Mouse (Mus musculus) embryonic facial prominence, embryonic 14.5 days (tissue): Measurements from ENCODE around the gene Fry. TPM values are rescaled to one million over a fixed set of nuclear protein-coding genes. Genes with fewer than 3 reads are reported as not detected.

Source experiments
- ATAC-seq: fragments of 200-750 bp; cut with Nextera tagmentation; 2 replicates; pipeline ENCODE4 v1.8.0; 2017; ENCODE audit warnings: low read depth, moderate number of reproducible peaks, moderate TSS enrichment
- DNase-seq: peaks from one replicate; pipeline ENCODE4 v3.0.0-alpha.2; 2015; ENCODE audit warnings: low spot score
- H3K27ac ChIP-seq: fragments of 300-500 bp; sonication (generic); replicated peaks from 2 replicates; pipeline ENCODE4 v1.5.1; 2014; ENCODE audit warnings: low read depth, mild to moderate bottlenecking, low read length, moderate library complexity
- H3K27me3 ChIP-seq: fragments of 300-500 bp; sonication (generic); replicated peaks from 2 replicates; pipeline ENCODE4 v1.6.1; 2014; ENCODE audit warnings: low read length; ENCODE audit not compliant: control insufficient read depth, insufficient read depth
- H3K36me3 ChIP-seq: fragments of 300-500 bp; sonication (generic); 2 replicates; pipeline ENCODE4 v1.6.1; 2014; ENCODE audit warnings: low read length, mixed read lengths; ENCODE audit not compliant: control insufficient read depth, insufficient read depth
- H3K4me1 ChIP-seq: fragments of 300-500 bp; sonication (generic); 2 replicates; pipeline ENCODE4 v1.6.1; 2014; ENCODE audit warnings: antibody characterized with exemption, low read length; ENCODE audit not compliant: control insufficient read depth, insufficient read depth
- H3K4me2 ChIP-seq: fragments of 300-500 bp; sonication (generic); 2 replicates; pipeline ENCODE4 v1.6.1; 2014; ENCODE audit warnings: low read depth, mild to moderate bottlenecking, low read length, moderate library complexity, mixed read lengths
- H3K4me3 ChIP-seq: fragments of 300-500 bp; sonication (generic); 2 replicates; pipeline ENCODE4 v1.5.1; 2014; ENCODE audit warnings: low read depth, mild to moderate bottlenecking, low read length
- H3K9ac ChIP-seq: fragments of 300-500 bp; sonication (generic); 2 replicates; pipeline ENCODE4 v1.6.1; 2014; ENCODE audit warnings: low read depth, mild to moderate bottlenecking, low read length, moderate library complexity, mixed read lengths
- H3K9me3 ChIP-seq: fragments of 300-500 bp; sonication (generic); 2 replicates; pipeline ENCODE4 v1.6.1; 2016; ENCODE audit warnings: low read length; ENCODE audit not compliant: control insufficient read depth
- WGBS: fragments of 180-500 bp; shearing (Covaris S2); extraction: QIAGEN DNeasy Blood & Tissue Kit; methylation state at CpG from one replicate; pipeline ENCODE4 v1.1.7; 2014; 5-methylcytosine and 5-hydroxymethylcytosine counted together
- polyA plus RNA-seq: library from polyadenylated mRNA; unstranded; fragments of >200 nt; fragmentation: Nextera tagmentation; extraction: Ambion mirVana; gene quantifications from 2 replicates; pipeline ENCODE4 v1.2.1, GENCODE M21; 2014

The Fry gene
- polyA plus RNA-seq, 1 experiment from 2014 or later, result 15.1 TPM

- Histone ChIP-seq H3K27ac (no peak overlapping the region), H3K27me3 (no peaks in the 10 kb centered on the region), H3K4me3 (no peak overlapping the region), H3K9me3 (no peaks in the 10 kb centered on the region), H3K4me1 (0 out of 2 replicates have a peak, but pooled peaks cover 3% of the 10 kb centered on the region), H3K36me3 (no peaks in the 10 kb centered on the region), H3K4me2 (no peak overlapping the region), H3K9ac (no peak overlapping the region)
- ATAC-seq, result no peak
- 74% methylated on average over 13 of the region's 13 CpGs for WGBS
- DNase-seq, result no peak
Observed at GRCm38 (mm10) chr5:150135529-150135928, 17.1 kb downstream of the Fry start.

- 87% methylated on average over 9 of the region's 9 CpGs for WGBS
- Histone ChIP-seq H3K27ac (no peak overlapping the region), H3K4me1 (0 out of 2 replicates have a peak, but pooled peaks cover 3% of the 10 kb centered on the region), H3K27me3 (no peaks in the 10 kb centered on the region), H3K9me3 (no peaks in the 10 kb centered on the region), H3K4me3 (no peak overlapping the region), H3K4me2 (no peak overlapping the region), H3K9ac (no peak overlapping the region), H3K36me3 (no peaks in the 10 kb centered on the region)
- no peak for ATAC-seq
- no peak for DNase-seq
Observed at GRCm38 (mm10) chr5:150137772-150138451, 19.5 kb downstream of the Fry start.

GRCm38 (mm10) chr5:150140513-150140912 is 22.1 kb downstream of the Fry start:
- no peak for ATAC-seq
- DNase-seq, result peak; percentile 47
- Histone ChIP-seq H3K9ac (no peak overlapping the region), H3K27me3 (no peaks in the 10 kb centered on the region), H3K4me3 (no peak overlapping the region), H3K36me3 (no peaks in the 10 kb centered on the region), H3K4me2 (no peak overlapping the region), H3K27ac (no peak overlapping the region), H3K9me3 (no peaks in the 10 kb centered on the region), H3K4me1 (peaks cover 1% of the 10 kb centered on the region; the same call in 1 of the 2 replicates)
- WGBS, result 36% methylated on average over 2 of the region's 2 CpGs

DNA sequence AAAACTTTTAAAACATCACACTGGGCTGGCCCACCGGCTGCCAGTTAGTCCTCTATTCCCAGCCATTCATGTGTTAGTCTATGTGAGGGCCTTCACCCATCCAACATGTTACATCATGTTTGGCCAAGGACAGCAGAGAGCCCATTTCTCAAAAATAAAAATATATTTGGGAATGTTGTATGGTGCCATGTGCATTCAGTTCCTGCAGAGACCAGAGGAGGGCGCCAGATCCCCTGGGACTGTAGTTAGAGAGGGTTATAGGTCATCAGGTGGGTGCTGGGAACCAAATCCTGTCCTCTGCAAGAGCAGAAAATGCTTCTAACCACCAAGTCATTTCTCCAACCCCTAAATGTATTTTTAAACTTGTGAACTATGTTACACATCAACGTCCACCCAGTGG is 27.5 kb downstream of the Fry start:
- Histone ChIP-seq H3K4me3 (no peak overlapping the region), H3K27me3 (no peaks in the 10 kb centered on the region), H3K27ac (no peak overlapping the region), H3K9me3 (no peaks in the 10 kb centered on the region), H3K9ac (no peak overlapping the region), H3K4me2 (no peak overlapping the region), H3K36me3 (no peaks in the 10 kb centered on the region), H3K4me1 (no peaks in the 10 kb centered on the region; the same call in 1 of the 2 replicates)
- WGBS, result 80% methylated on average over 3 of the region's 3 CpGs
- ATAC-seq (no peak), DNase-seq (no peak)

DNA sequence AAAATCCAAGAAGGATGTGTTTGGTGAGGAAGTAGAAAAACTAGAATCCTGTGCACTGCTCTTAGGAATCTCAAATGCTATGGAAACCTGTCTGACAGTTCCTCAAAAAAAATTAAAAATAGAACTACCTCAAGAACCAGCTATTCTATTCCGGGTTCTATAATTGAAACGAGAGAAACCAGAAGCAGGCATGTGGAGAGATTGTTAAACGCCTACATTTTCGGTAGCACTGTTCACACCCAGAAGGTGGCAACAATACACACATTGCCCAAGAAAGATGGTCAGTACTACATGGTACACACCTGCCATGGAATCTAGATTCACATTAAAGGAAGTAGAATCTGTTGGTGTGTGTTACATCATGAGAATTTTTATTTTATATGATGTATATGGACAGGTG is 28.2 kb downstream of the Fry start:
- Histone ChIP-seq H3K4me3 (no peak overlapping the region), H3K36me3 (no peaks in the 10 kb centered on the region), H3K4me1 (no peaks in the 10 kb centered on the region; the same call in 1 of the 2 replicates), H3K27ac (no peak overlapping the region), H3K9me3 (no peaks in the 10 kb centered on the region), H3K4me2 (no peak overlapping the region), H3K27me3 (no peaks in the 10 kb centered on the region), H3K9ac (no peak overlapping the region)
- DNase-seq, result no peak
- WGBS, result 92% methylated on average over 4 of the region's 4 CpGs
- ATAC-seq, result no peak

DNA sequence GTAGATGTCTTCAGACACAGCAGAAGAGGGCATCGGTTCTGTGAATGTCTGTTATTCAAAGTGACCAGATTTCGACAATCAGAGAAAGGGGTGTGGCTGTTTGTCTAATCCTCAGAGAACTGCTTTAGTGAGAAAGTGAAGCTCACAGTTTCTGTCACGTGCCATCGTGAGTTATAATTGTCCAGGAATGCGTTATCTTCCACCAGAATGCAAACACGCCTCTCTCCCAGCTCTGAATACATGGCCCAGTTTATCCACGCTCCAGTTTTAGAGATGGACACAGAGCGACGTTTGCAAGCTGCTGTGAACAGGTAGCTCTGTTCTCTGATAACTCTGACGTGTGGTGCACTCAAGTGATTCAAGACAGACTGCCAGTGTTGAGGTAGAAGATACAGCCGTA is 31.3 kb downstream of the Fry start:
- H3K4me3 ChIP-seq, result no peak overlapping the region
- no peak overlapping the region for H3K27ac ChIP-seq
- H3K9me3 ChIP-seq, result no peaks in the 10 kb centered on the region
- no peak for DNase-seq
- H3K4me2 ChIP-seq, result no peak overlapping the region
- H3K27me3 ChIP-seq, result no peaks in the 10 kb centered on the region
- no peaks in the 10 kb centered on the region; the same call in 1 of the 2 replicates for H3K4me1 ChIP-seq
- no peak overlapping the region for H3K9ac ChIP-seq
- 62% methylated on average over 11 of the region's 11 CpGs for WGBS
- ATAC-seq, result no peak
- H3K36me3 ChIP-seq, result no peaks in the 10 kb centered on the region

GRCm38 (mm10) chr5:150150986-150151385 is 32.5 kb downstream of the Fry start:
- Histone ChIP-seq H3K4me2 (no peak overlapping the region), H3K4me3 (no peak overlapping the region), H3K27ac (no peak overlapping the region), H3K36me3 (no peaks in the 10 kb centered on the region), H3K27me3 (no peaks in the 10 kb centered on the region), H3K9ac (no peak overlapping the region), H3K4me1 (no peaks in the 10 kb centered on the region), H3K9me3 (no peaks in the 10 kb centered on the region)
- DNase-seq, result no peak
- ATAC-seq, result no peak
- WGBS, result 88% methylated on average over 4 of the region's 4 CpGs

GRCm38 (mm10) chr5:150152071-150152879 is 33.8 kb downstream of the Fry start:
- Histone ChIP-seq H3K9ac (no peak overlapping the region), H3K4me2 (no peak overlapping the region), H3K36me3 (no peaks in the 10 kb centered on the region), H3K9me3 (no peaks in the 10 kb centered on the region), H3K4me3 (no peak overlapping the region), H3K4me1 (no peaks in the 10 kb centered on the region), H3K27me3 (no peaks in the 10 kb centered on the region), H3K27ac (no peak overlapping the region)
- peak; percentile 53 for ATAC-seq
- DNase-seq, result peak; percentile 27
- 55% methylated on average over 22 of the region's 22 CpGs for WGBS
